Comparison of ENCODE assay signal across 12 mouse cellular contexts in genomic region chrX:129831903-129832302, GRCm38 (mm10).
DNase-seq lines count a peak whose midpoint lies in the region; ATAC-seq lines count a peak whose summit lies in the region.
"Had no signal": no experiment of that assay in that cellular context is flagged by ENCODE, and none has a peak within 500 bp of the region (broad histone marks: within the 10 kb centered on the region; RNA-seq: fewer than 3 reads in every experiment).

No protein-coding gene starts in this region.

- no peak overlapping the region for H3K4me3 ChIP-seq in forebrain, embryonic 14.5 days (ENCODE audit: low read depth, low read length)
- no peak overlapping the region for H3K4me3 ChIP-seq in forebrain, embryonic 11.5 days (ENCODE audit: low read depth, low read length)
- H3K4me3 ChIP-seq: erythroblast, embryonic 14.5 days had no signal

- ATAC-seq in forebrain, embryonic 14.5 days, result no peak
- ATAC-seq in forebrain, embryonic 11.5 days (replicated peaks; ENCODE audit: low FRiP score), result no peak

- H3K4me1 ChIP-seq in forebrain, embryonic 14.5 days (ENCODE audit: control insufficient read depth, insufficient read depth, low read length), result no peaks in the 10 kb centered on the region
- H3K4me1 ChIP-seq in forebrain, embryonic 11.5 days (replicated peaks; ENCODE audit: control insufficient read depth, insufficient read depth, low read length), result no peaks in the 10 kb centered on the region

- peak; percentile 64 for DNase-seq in forebrain, embryonic 14.5 days (ENCODE audit: low spot score)
- DNase-seq in forebrain, embryonic 11.5 days (ENCODE audit: low spot score), result no peak
- DNase-seq in layer of hippocampus, adult 9-10 months (ENCODE audit: low spot score), result peak; percentile 31
- DNase-seq in layer of hippocampus, postnatal 10 days (ENCODE audit: low spot score in 2 of 2), result no peak
- peak; percentile 1 for DNase-seq in CD4-positive helper T cell, adult 2 months (ENCODE audit: low read depth, low spot score)
- peak; percentile 0 for DNase-seq in embryo, embryonic 11.5 days (ENCODE audit: low read depth, low spot score)
- DNase-seq in adrenal gland, adult 2 months, result no peak
- DNase-seq in thymus, postnatal 25 days, result no peak
- DNase-seq: cerebellum, adult 18-20 months; kidney, postnatal 25 days; right cerebral cortex, postnatal 14 days had no signal

- WGBS in forebrain, embryonic 14.5 days, result 44% methylated on average over 2 of the region's 2 CpGs
- 66% methylated on average over 2 of the region's 2 CpGs for WGBS in forebrain, embryonic 11.5 days

- H3K27ac ChIP-seq in forebrain, embryonic 14.5 days (ENCODE audit: low read depth, low read length), result no peak overlapping the region
- no peak overlapping the region for H3K27ac ChIP-seq in forebrain, embryonic 11.5 days (ENCODE audit: low read depth, low read length)

- no peak overlapping the region for H3K9ac ChIP-seq in forebrain, embryonic 14.5 days (ENCODE audit: low read length)
- no peak overlapping the region for H3K9ac ChIP-seq in forebrain, embryonic 11.5 days (ENCODE audit: low read length)

- no peaks in the 10 kb centered on the region for H3K27me3 ChIP-seq in forebrain, embryonic 14.5 days (replicated peaks; ENCODE audit: control insufficient read depth, insufficient read depth, low read length)
- no peaks in the 10 kb centered on the region for H3K27me3 ChIP-seq in forebrain, embryonic 11.5 days (ENCODE audit: control insufficient read depth, insufficient read depth, low read length)

- no peaks in the 10 kb centered on the region for H3K9me3 ChIP-seq in forebrain, embryonic 14.5 days (replicated peaks; ENCODE audit: control insufficient read depth, low read length)
- H3K9me3 ChIP-seq in forebrain, embryonic 11.5 days (ENCODE audit: control insufficient read depth, low read length), result no peaks in the 10 kb centered on the region

- H3K36me3 ChIP-seq in forebrain, embryonic 14.5 days (ENCODE audit: control insufficient read depth, insufficient read depth, low read length), result no peaks in the 10 kb centered on the region
- no peaks in the 10 kb centered on the region for H3K36me3 ChIP-seq in forebrain, embryonic 11.5 days (ENCODE audit: control insufficient read depth, insufficient read depth, low read length)

- H3K4me2 ChIP-seq in forebrain, embryonic 14.5 days (ENCODE audit: low read length), result no peak overlapping the region
- no peak overlapping the region for H3K4me2 ChIP-seq in forebrain, embryonic 11.5 days (ENCODE audit: low read depth, low read length, severe bottlenecking)

Comparison
In these comparisons a context has a peak if more than half of its experiments do, and no peak if none do; other contexts are left out.
1. DNase-seq: peak in forebrain, embryonic 14.5 days (single experiment), layer of hippocampus, adult 9-10 months (single experiment), CD4-positive helper T cell, adult 2 months (single experiment) and embryo, embryonic 11.5 days (single experiment); none in forebrain, embryonic 11.5 days (single experiment), layer of hippocampus, postnatal 10 days (0 of 2), adrenal gland, adult 2 months (single experiment) and thymus, postnatal 25 days (single experiment).